Mouse (Mus musculus) erythroblast, embryonic 14.5 days (primary cell): ENCODE data around the gene Adcy9.
"Not testable (repeated sequence)": the region's sequence is repeated elsewhere in the genome, so short reads cannot be mapped to it uniquely, and the experiment has no call there.

Experiments
- GATA1 ChIP-seq: IDR thresholded peaks from 2 replicates; pipeline ENCODE4 v1.6.1; 2012; ENCODE audit warnings: low read length, inconsistent platforms, mixed read lengths
- TAL1 ChIP-seq: IDR thresholded peaks from 3 replicates; pipeline ENCODE4 v1.6.1; 2012; ENCODE audit warnings: low read length, inconsistent platforms, mixed read lengths

- not testable (repeated sequence) for TF ChIP-seq TAL1, GATA1
Measured at GRCm38 (mm10) chr16:4245241-4245640, 175.1 kb downstream of the Adcy9 start.
